Mouse (Mus musculus): Measurements from ENCODE around the gene Trim68. TPM values are rescaled to one million over a fixed set of nuclear protein-coding genes. Genes with fewer than 3 reads are reported as not detected.

Trim68 gene
- 12.9 and 13.6 TPM in 2 replicates for polyA plus RNA-seq (2014; fragmentation: Nextera tagmentation; extraction: Ambion mirVana)

GRCm38 (mm10) chr7:102686944-102687501, at the start of gene Trim68:
Gene Trim68 (minus strand): TSS chr7:102687327.
- ATAC-seq (ENCODE audit: insufficient number of reproducible peaks, low FRiP score, low TSS enrichment, low read depth) (peak; percentile 99), DNase-seq (ENCODE audit: low spot score) (peak; percentile 92)
- Histone ChIP-seq H3K9me3 (ENCODE audit: control insufficient read depth, low read length) (no peaks in the 10 kb centered on the region), H3K27ac (replicated peaks; ENCODE audit: low read depth, low read length) (peak within 1 kb of the TSS; percentile 47; the same call in 1 of the 2 replicates), H3K4me3 (ENCODE audit: low read depth, low read length) (peak within 1 kb of the TSS; percentile 53), H3K36me3 (ENCODE audit: control insufficient read depth, insufficient read depth, low read length) (no peaks in the 10 kb centered on the region), H3K4me2 (ENCODE audit: low read depth, severe bottlenecking) (peak within 1 kb of the TSS; percentile 58), H3K9ac (ENCODE audit: low read length) (peak within 1 kb of the TSS; percentile 77), H3K27me3 (ENCODE audit: control insufficient read depth, insufficient read depth, low read length) (no peaks in the 10 kb centered on the region), H3K4me1 (ENCODE audit: control insufficient read depth, insufficient read depth, low read length) (no peaks in the 10 kb centered on the region)
- under 1% methylated on average over 40 of the region's 40 CpGs for WGBS

DNA sequence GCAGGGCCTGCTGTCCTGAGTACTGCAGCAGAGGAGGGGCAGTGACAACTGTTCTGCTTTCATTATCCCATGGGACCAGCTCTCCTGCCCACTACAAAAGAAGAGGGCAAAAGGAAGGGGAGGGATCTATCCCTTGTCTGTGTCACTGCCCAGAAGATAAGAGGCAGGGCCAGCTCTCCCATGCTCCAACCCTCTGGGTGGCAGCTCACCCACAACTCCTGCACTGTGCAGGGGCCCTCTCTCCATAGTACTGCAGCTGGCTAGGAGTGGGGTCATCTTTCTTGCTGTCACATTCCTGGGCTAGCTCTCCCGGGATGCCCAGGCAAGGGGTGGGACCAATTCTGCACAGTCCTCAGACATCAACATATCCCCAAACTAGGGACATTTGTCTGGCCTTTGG, 46.7 kb upstream of the Trim68 start:
- 53% methylated on average over 1 of the region's 1 CpGs for WGBS
- H3K36me3 ChIP-seq (ENCODE audit: control insufficient read depth, insufficient read depth, low read length) = no peaks in the 10 kb centered on the region
- H3K4me1 ChIP-seq (ENCODE audit: control insufficient read depth, insufficient read depth, low read length) = no peaks in the 10 kb centered on the region
- H3K27ac ChIP-seq (replicated peaks; ENCODE audit: low read depth, low read length) = no peak overlapping the region
- no peaks in the 10 kb centered on the region for H3K9me3 ChIP-seq (ENCODE audit: control insufficient read depth, low read length)
- no peak overlapping the region for H3K4me3 ChIP-seq (ENCODE audit: low read depth, low read length)
- DNase-seq (ENCODE audit: low spot score) (no peak), ATAC-seq (ENCODE audit: insufficient number of reproducible peaks, low FRiP score, low TSS enrichment, low read depth) (no peak)
- H3K4me2 ChIP-seq (ENCODE audit: low read depth, severe bottlenecking) = no peak overlapping the region
- no peak overlapping the region for H3K9ac ChIP-seq (ENCODE audit: low read length)
- H3K27me3 ChIP-seq (ENCODE audit: control insufficient read depth, insufficient read depth, low read length) = no peaks in the 10 kb centered on the region

DNA sequence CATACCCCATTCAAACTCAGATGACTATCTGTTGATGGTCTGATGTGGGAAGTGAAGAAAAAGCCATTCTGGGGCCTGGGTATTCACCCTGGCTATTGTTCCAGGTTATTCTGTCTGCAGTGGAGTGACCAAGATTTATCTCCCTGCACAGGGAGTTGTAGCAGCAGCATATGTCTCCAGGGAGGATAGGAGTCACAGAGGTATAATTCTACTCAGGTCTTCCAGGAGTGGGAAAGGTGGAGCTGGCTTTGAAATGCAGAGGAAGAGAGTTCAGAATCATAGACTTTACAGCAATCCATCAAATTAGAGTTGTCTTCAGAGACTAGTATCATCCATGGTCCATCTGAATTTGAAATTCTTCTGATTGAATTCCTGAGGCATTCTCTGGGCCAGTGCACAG, 40.3 kb upstream of the Trim68 start, which contains the start of gene Olfr559:
Gene Olfr559, minus strand, starts transcription at position 101 of the 400 bp plus-strand sequence.
- Histone ChIP-seq H3K4me3 (ENCODE audit: low read depth, low read length) (no peak within 1 kb of the TSS), H3K9me3 (ENCODE audit: control insufficient read depth, low read length) (no peaks in the 10 kb centered on the region), H3K27me3 (ENCODE audit: control insufficient read depth, insufficient read depth, low read length) (no peaks in the 10 kb centered on the region), H3K4me1 (ENCODE audit: control insufficient read depth, insufficient read depth, low read length) (no peaks in the 10 kb centered on the region), H3K9ac (ENCODE audit: low read length) (no peak within 1 kb of the TSS), H3K36me3 (ENCODE audit: control insufficient read depth, insufficient read depth, low read length) (no peaks in the 10 kb centered on the region), H3K4me2 (ENCODE audit: low read depth, severe bottlenecking) (no peak within 1 kb of the TSS), H3K27ac (replicated peaks; ENCODE audit: low read depth, low read length) (no peak within 1 kb of the TSS)
- DNase-seq (ENCODE audit: low spot score) = no peak
- ATAC-seq (ENCODE audit: insufficient number of reproducible peaks, low FRiP score, low TSS enrichment, low read depth) = no peak

- H3K4me2 ChIP-seq (ENCODE audit: low read depth, severe bottlenecking) = no peak within 1 kb of the TSS
- DNase-seq (ENCODE audit: low spot score) = no peak
- no peak within 1 kb of the TSS for H3K4me3 ChIP-seq (ENCODE audit: low read depth, low read length)
- H3K4me1 ChIP-seq (ENCODE audit: control insufficient read depth, insufficient read depth, low read length) = no peaks in the 10 kb centered on the region
- no peak within 1 kb of the TSS for H3K27ac ChIP-seq (replicated peaks; ENCODE audit: low read depth, low read length)
- no peaks in the 10 kb centered on the region for H3K27me3 ChIP-seq (ENCODE audit: control insufficient read depth, insufficient read depth, low read length)
- H3K36me3 ChIP-seq (ENCODE audit: control insufficient read depth, insufficient read depth, low read length) = no peaks in the 10 kb centered on the region
- 49% methylated on average over 1 of the region's 1 CpGs for WGBS
- H3K9me3 ChIP-seq (ENCODE audit: control insufficient read depth, low read length) = no peaks in the 10 kb centered on the region
- H3K9ac ChIP-seq (ENCODE audit: low read length) = no peak within 1 kb of the TSS
- no peak for ATAC-seq (ENCODE audit: insufficient number of reproducible peaks, low FRiP score, low TSS enrichment, low read depth)
Measured at GRCm38 (mm10) chr7:102718970-102719369, 31.8 kb upstream of the Trim68 start, which contains the start of gene Olfr33. Gene Olfr33 (minus strand): TSS chr7:102719070.

GRCm38 (mm10) chr7:102701915-102702314, 14.8 kb upstream of the Trim68 start, which contains the start of gene Olfr558:
Gene Olfr558 (plus strand): TSS chr7:102702215.
- DNase-seq (ENCODE audit: low spot score) (no peak), ATAC-seq (ENCODE audit: insufficient number of reproducible peaks, low FRiP score, low TSS enrichment, low read depth) (no peak)
- no peaks in the 10 kb centered on the region for H3K36me3 ChIP-seq (ENCODE audit: control insufficient read depth, insufficient read depth, low read length)
- H3K27ac ChIP-seq (replicated peaks; ENCODE audit: low read depth, low read length) = no peak within 1 kb of the TSS
- H3K4me2 ChIP-seq (ENCODE audit: low read depth, severe bottlenecking) = no peak within 1 kb of the TSS
- H3K9me3 ChIP-seq (ENCODE audit: control insufficient read depth, low read length) = no peaks in the 10 kb centered on the region
- no peaks in the 10 kb centered on the region for H3K27me3 ChIP-seq (ENCODE audit: control insufficient read depth, insufficient read depth, low read length)
- H3K4me3 ChIP-seq (ENCODE audit: low read depth, low read length) = no peak within 1 kb of the TSS
- no peaks in the 10 kb centered on the region for H3K4me1 ChIP-seq (ENCODE audit: control insufficient read depth, insufficient read depth, low read length)
- H3K9ac ChIP-seq (ENCODE audit: low read length) = no peak within 1 kb of the TSS

DNA sequence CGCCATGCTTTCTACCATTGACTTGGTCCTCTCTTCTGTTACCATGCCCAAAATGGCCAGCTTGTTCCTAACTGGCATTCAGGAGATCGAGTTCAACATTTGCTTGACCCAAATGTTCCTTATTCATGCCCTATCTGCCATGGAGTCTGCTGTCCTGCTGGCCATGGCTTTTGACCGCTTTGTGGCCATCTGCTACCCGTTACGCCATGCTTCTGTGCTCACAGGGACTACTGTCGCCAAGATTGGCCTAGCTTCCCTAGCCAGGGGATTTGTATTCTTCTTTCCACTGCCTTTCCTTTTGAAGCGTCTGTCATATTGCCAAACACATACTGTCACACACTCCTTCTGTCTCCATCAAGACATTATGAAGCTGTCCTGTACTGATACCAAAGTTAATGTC, 11.3 kb upstream of the Trim68 start:
- H3K27me3 ChIP-seq (ENCODE audit: control insufficient read depth, insufficient read depth, low read length) = no peaks in the 10 kb centered on the region
- H3K27ac ChIP-seq (replicated peaks; ENCODE audit: low read depth, low read length) = no peak overlapping the region
- H3K4me2 ChIP-seq (ENCODE audit: low read depth, severe bottlenecking) = no peak overlapping the region
- no peak overlapping the region for H3K9ac ChIP-seq (ENCODE audit: low read length)
- H3K4me1 ChIP-seq (ENCODE audit: control insufficient read depth, insufficient read depth, low read length) = no peaks in the 10 kb centered on the region
- DNase-seq (ENCODE audit: low spot score) (no peak), ATAC-seq (ENCODE audit: insufficient number of reproducible peaks, low FRiP score, low TSS enrichment, low read depth) (no peak)
- no peaks in the 10 kb centered on the region for H3K36me3 ChIP-seq (ENCODE audit: control insufficient read depth, insufficient read depth, low read length)
- 89% methylated on average over 7 of the region's 7 CpGs for WGBS
- H3K4me3 ChIP-seq (ENCODE audit: low read depth, low read length) = no peak overlapping the region
- no peaks in the 10 kb centered on the region for H3K9me3 ChIP-seq (ENCODE audit: control insufficient read depth, low read length)

- DNase-seq (ENCODE audit: low spot score) (peak; percentile 55), ATAC-seq (ENCODE audit: insufficient number of reproducible peaks, low FRiP score, low TSS enrichment, low read depth) (no peak)
- Histone ChIP-seq H3K4me2 (ENCODE audit: low read depth, severe bottlenecking) (no peak within 1 kb of the TSS), H3K9ac (ENCODE audit: low read length) (no peak within 1 kb of the TSS), H3K4me3 (ENCODE audit: low read depth, low read length) (no peak within 1 kb of the TSS), H3K27me3 (ENCODE audit: control insufficient read depth, insufficient read depth, low read length) (no peaks in the 10 kb centered on the region), H3K36me3 (ENCODE audit: control insufficient read depth, insufficient read depth, low read length) (no peaks in the 10 kb centered on the region), H3K4me1 (ENCODE audit: control insufficient read depth, insufficient read depth, low read length) (no peaks in the 10 kb centered on the region), H3K27ac (replicated peaks; ENCODE audit: low read depth, low read length) (no peak within 1 kb of the TSS), H3K9me3 (ENCODE audit: control insufficient read depth, low read length) (no peaks in the 10 kb centered on the region)
- WGBS = 85% methylated on average over 5 of the region's 5 CpGs
Measured at GRCm38 (mm10) chr7:102695358-102696125, 8.4 kb upstream of the Trim68 start, which contains the start of gene Olfr557. Gene Olfr557 (plus strand): TSS chr7:102695910.

DNA sequence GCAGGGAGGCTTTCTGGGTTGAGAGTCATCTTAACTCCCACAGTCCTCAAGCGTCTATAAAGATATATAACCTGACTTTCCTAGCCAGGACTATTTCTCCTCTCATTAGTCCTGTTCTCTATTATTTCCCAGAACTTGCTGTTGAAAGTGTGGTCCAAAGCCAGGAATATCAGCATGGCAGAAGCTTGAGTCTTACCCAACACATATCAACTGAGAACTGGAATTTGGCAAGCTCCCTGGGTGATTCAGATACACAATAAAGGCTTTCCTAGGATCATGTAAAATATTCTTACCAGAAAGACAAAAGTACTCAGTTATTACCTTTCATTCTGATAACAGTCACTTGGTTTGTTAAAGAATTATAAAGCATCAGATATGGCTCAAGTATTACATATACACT, 5.2 kb downstream of the Trim68 start:
- DNase-seq (ENCODE audit: low spot score) (no peak), ATAC-seq (ENCODE audit: insufficient number of reproducible peaks, low FRiP score, low TSS enrichment, low read depth) (no peak)
- Histone ChIP-seq H3K4me3 (ENCODE audit: low read depth, low read length) (no peak overlapping the region), H3K9ac (ENCODE audit: low read length) (no peak overlapping the region), H3K4me2 (ENCODE audit: low read depth, severe bottlenecking) (no peak overlapping the region), H3K4me1 (ENCODE audit: control insufficient read depth, insufficient read depth, low read length) (no peaks in the 10 kb centered on the region), H3K27ac (replicated peaks; ENCODE audit: low read depth, low read length) (no peak overlapping the region), H3K9me3 (ENCODE audit: control insufficient read depth, low read length) (no peaks in the 10 kb centered on the region), H3K27me3 (ENCODE audit: control insufficient read depth, insufficient read depth, low read length) (no peaks in the 10 kb centered on the region), H3K36me3 (ENCODE audit: control insufficient read depth, insufficient read depth, low read length) (no peaks in the 10 kb centered on the region)
- WGBS = 85% methylated on average over 1 of the region's 1 CpGs

All from limb, embryonic 11.5 days (tissue).